Mouse (Mus musculus): ENCODE measurements at regions not wholly inside any gene's neighbourhood (a gene's known extent, or its start where the extent isn't known, plus 50 kb on each side); places are given as distances from the start of the nearest gene placed in this dataset.
"Not testable (repeated sequence)": the region's sequence is repeated elsewhere in the genome, so short reads cannot be mapped to it uniquely, and the experiment has no call there.

DNA sequence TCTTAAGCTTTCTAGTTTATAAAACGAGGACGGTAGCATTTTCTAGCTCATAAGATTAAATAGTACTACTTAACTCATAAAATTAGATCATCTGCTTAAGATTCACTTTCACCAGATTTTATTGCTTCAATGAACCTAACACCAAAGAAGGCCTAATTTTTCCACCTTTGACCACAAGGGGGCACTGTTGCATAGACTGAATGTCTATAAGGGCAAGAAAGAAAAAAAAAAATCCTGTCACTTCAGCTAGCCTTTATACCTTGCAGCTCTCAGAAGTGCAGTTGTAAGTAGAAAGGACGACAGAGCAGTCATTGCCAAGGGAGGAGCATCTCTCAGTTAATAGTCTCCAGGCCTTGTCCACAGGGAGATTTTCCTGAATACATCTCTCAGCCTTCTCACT lies 447.7 kb downstream of the Dad1 start:
- intact Hi-C loops (cut with DNase I) = loop anchor here (10.0 kb wide), 1 partner anchor 771 kb away; no protein-coding TSS in a partner anchor

DNA sequence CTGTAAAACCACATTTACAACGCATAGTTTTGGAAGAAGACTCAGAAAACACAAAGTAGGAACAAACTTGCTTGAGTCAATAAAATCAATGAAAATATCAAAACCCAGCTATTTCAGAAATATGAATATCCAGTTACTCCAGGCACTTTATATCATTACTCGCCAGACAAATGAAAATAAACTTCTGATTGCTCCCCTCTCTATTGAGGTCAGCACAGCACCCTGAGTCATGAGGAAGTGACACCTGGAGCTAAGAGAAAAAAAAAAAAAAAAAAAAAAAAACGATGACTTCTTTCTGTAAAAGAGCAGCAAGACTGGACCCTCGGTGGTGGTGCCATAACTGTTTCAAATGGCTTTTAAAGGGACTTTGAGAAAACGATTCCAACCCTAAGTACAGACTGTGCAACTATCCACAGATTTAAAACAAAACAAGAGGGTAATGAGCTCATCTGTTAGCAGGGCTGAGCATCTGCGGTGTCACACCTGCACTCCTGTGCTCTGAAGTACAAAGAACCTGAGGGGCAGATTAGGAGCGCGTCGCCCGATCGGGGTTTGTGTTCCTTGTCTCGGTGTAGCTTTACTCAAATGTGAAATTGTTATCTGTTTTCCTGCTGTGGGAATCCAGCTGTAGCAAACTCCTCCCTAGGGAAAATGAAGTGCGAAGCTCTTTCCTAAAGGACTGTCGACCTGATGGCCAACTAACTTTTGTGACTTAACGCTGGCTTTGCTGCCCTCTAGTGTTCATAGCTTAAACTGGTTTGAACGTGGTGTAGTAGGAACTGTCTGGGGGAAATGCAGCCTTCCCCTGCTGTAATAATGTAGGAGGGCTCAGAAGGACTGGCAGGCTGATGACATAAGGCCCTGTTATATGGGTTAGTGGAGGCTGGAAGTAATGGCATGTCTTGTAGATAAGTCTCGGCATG lies 449.9 kb downstream of the Dad1 start:
- intact Hi-C loops (cut with DNase I) = loop anchor here (10.0 kb wide), 1 partner anchor 769 kb away; no protein-coding TSS in a partner anchor

DNA sequence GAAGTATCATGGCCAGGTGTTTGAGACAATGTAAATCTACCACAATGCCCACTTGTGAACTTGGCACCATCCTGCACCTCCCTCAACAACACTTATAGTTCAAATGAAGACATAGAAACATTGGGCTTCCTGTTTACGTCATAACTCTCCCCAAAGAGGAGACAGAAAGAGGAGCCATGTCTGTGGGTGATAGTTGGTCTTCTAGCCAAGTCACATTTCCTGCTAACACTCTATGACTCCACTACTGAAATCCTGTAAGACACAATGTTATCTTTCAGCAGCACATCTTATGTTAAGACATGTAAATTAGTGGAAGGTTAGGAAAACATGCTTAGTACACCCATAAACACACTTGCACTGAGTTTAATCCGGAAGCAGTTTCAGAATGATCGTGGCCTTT lies 451.4 kb downstream of the Dad1 start:
- intact Hi-C loops (cut with DNase I) = loop anchor here (10.0 kb wide), 1 partner anchor 768 kb away; no protein-coding TSS in a partner anchor

DNA sequence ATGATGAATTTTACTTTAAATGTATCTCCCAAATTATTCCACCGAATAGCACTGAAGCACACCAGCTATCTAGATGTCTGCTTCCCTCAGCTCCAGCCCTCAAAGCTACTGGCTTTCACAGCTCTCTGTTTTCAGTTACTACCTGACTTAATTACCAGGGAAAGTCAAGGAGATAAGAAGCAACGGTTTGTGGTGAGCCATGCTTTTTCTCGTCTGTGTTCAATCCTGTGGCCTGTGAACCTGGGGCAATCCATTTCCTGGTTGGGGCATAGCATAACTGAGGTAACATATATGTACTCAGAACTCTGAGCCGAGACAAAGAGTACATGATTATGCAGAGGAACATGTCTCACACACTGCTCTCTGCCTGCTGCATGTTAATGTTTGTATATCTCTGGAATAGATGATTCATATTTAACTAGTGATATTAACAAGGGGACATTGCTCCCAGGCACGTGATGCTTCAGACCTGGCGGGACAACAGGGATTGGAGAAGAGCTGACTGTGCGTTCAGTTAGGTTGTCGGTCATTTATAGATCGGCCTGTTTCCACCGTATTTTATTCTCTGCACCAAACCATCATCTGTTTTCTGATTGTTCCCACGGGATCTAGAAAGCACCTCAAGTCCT lies 453.3 kb downstream of the Dad1 start:
- intact Hi-C loops (cut with DNase I) = loop anchor here (10.0 kb wide), 1 partner anchor 766 kb away; no protein-coding TSS in a partner anchor

DNA sequence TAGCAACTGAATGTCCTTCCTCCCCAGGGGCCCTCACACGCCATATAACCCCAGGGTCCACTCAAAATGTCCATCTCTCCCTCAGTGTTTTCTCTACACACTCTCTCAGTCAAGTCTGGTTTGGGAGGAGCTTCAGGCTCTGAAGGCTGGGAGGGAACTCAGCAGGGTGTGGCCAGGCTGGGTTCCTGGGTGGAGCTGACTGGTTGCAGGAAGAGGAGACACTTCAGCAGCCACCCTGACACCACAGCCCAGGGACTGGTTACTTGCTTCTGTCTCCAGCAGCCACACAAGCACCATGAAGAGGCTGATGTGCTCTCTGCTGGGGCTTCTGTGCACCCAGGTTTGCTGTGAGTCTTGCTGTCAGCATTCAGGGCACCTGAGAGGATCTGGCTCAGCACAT lies 458.7 kb downstream of the Dad1 start:
- intact Hi-C loops (cut with DNase I) = not testable (repeated sequence)

DNA sequence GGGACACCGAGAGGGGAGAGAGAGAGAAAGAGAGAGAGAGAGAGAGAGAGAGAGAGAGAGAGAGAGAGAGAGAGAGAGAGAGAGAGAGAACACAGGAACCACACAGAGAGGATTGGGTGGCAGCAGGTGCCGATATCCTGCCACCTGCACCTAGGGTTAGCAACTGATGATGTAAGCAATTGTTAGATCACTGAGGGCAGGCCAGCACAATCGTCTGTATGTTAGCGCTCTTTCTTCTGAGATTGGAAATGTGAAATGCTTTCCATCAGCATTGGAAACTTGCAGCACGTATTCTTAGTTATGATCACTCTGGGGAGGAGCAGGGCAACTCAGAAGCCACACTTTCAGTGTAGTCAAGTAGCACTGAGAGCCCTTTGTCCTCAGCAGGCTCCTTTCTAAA lies 459.4 kb downstream of the Dad1 start:
- intact Hi-C loops (cut with DNase I) = no loop called here

DNA sequence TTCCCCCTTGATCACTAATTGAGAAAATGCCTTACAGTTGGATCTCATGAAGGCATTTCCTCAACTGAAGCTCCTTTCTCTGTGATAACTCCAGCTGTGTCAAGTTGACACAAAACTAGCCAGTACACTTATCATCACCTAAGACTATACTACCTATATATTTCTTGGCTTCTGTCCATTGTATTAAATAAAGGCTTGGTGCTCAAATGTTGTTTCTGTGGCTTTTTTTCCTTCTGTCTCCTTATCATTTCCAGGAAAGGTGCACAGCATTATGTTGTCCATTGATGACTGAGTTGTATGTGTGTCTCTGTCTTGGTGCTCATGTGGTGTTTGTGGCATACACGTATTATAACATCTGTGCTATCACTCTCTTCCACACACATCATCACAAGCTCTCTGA lies 461.5 kb downstream of the Dad1 start:
- intact Hi-C loops (cut with DNase I) = not testable (repeated sequence)

DNA sequence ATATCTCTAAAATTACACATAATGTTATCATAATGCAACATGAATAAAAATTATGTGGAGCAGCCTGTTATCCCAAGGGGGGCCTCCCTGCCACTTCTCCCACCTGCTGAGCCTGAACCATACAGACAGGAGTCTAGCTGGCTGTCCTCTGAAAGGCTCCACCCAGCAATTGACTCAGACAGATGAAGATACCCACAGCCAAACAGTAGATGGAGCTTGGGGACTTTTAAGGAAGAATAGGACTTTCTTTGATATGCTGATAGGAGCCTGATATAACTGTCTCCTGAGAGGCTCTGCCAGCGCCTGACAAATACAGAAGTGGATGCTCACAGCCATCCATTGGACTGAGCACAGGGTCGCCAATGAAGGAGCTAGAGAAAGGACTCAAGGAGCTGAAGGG lies 468.4 kb downstream of the Dad1 start:
- intact Hi-C loops (cut with DNase I) = not testable (repeated sequence)

DNA sequence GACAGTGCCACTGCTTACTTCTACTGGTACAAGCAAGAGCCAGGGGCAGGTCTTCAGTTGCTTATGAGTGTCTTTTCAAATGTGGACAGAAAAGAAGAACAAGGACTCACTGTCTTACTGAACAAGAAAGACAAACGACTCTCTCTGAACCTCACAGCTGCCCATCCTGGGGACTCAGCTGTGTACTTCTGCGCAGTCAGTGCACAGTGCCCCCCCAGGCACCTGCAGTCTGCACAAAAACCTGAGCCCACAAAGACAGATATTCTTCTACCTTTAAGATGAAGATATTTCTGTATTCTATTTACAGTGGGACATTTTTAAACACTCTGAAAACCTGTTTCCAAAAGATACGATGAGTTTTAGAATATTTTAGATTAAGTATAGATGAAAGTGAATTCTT lies 476.5 kb downstream of the Dad1 start:
- intact Hi-C loops (cut with DNase I) = no loop called here

DNA sequence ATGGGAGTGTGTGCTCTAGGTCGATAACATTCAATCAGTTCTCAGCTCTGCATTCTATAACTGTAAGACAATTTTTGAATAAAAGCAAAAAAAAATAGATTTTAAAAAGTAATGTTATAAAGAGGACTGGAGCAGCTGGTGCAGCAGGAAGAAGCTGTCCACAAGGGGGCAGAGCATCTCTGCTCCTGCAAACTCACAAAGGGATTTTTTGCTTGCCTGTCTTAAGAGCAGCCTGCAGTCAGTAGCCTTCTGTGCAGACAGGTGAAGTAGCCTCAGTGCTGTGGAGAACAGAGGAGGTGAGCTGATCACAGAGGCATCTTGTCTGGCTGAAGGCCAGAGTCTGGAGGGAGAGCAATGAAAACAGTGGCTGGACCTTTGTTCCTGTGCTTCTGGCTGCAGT lies 477.2 kb downstream of the Dad1 start:
- intact Hi-C loops (cut with DNase I) = not testable (repeated sequence)

DNA sequence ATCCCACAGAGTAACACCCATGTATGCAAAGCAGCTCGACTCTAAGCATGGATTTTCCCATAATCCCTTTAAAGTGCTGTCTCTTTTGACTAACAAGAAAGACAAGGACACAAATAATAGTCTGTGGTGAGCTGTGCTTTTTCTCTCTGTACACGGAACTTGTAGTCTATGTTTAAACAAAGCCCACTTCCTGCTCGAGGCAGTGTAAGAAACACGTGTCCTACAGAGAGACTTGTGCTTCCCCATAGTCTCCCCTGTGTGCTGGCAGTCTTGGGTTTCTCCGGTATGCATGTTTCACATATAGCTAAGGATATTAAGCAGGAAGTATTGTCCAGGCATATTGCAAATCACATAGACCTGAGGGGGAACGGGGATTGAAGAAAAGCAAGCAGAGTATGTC lies 487.4 kb downstream of the Dad1 start:
- intact Hi-C loops (cut with DNase I) = not testable (repeated sequence)

DNA sequence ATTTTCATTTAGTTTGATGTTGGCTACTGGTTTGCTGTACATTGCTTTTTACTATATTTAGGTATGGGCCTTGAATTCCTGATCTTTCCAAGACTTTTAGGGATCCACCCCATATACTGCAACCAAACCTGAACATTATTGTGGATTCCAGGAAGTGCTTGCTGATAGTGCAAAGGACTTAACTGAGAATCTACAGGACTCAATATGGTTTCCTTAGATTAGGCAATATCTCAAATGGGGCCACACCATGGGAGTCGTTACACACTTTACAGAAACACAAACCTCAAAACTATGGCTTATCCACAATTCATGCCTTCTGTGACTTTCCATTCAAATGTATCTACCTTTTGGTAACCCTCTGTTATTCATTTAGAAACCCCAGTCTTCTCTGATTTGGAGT lies 488.0 kb downstream of the Dad1 start:
- intact Hi-C loops (cut with DNase I) = not testable (repeated sequence)

DNA sequence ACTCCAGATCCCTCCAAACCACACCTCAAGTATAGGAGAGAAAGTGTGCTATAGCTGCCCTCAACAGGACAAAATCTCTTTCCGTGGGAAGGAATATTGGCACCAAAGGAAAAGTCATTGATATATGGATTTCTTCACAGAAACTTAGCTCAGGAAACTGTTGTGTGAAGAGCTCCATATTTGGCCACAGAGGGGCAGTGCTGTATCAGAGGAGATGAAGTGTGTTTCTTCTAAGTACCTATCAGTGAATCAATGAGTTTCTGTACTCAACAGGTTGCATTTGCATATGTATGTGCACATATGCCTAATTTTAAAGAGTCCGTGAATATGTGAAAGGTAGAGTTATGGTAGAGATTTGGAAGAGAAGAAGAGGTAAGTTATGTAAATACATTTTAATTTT lies 493.3 kb downstream of the Dad1 start:
- intact Hi-C loops (cut with DNase I) = not testable (repeated sequence)

DNA sequence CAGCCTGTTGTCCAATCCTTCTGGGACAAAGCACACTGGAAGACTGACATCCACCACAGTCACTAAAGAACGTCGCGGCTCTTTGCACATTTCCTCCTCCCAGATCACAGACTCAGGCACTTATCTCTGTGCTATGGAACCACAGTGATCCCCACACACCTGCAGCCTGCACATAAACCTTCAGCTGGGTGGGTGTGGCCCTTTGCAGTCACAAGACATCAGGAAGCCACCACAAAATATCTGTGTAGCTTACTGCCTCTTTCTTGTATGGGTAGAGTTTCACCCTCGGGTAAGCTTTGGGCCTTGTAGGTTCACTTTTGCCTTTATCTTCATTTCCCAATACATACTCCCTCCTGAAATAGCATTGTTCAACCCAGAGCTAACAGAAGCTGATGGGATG lies 496.1 kb downstream of the Dad1 start:
- intact Hi-C loops (cut with DNase I) = not testable (repeated sequence)

DNA sequence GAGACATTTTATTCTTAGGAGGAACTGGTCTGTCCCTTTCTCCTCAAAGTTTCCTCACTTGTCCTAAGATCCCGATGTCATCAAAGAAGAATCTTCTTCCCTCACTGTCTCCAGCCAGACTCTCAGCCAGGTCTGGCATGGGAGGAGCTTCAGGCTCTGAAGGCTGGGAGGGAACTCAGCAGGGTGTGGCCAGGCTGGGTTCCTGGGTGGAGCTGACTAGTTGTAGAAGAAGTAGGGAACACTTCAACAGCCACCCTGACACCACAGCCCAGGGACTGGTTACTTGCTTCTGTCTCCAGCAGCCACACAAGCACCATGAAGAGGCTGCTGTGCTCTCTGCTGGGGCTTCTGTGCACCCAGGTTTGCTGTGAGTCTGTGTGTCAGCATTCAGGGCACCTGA lies 496.8 kb downstream of the Dad1 start:
- intact Hi-C loops (cut with DNase I) = not testable (repeated sequence)

DNA sequence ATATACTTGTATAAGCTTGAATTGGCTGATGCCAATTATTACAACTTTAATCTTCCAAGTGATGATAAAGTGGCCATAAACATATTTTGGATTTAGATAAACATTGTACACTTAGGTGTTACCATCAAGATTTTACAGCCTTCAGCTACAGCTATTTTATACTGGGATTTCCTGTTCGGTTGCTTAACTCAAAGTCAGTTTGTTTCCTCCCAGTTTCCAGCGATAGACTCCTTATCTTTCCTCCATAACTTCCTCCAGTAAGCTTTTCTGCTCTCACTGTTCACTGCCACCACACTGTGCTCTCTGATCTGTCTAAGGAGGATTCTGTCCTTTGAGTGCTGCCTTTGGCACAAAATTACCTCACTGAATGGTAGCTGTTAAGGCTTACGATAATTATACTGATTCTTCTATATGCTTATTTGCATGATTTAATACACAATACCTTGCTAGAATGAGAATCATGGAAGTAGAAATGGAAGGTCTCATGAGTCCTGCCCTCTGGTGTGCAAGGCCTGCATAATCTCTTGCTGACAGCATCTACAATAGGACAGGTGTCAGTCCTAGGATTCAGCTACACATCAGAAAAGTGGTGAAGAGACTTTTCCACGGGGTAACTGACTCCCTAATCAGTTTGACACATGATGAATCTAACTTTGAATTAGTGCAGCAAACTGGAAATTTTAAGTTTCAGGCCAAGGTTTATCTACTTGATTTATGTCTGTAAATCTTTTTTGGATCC lies 503.0 kb downstream of the Dad1 start:
- intact Hi-C loops (cut with DNase I) = no loop called here

DNA sequence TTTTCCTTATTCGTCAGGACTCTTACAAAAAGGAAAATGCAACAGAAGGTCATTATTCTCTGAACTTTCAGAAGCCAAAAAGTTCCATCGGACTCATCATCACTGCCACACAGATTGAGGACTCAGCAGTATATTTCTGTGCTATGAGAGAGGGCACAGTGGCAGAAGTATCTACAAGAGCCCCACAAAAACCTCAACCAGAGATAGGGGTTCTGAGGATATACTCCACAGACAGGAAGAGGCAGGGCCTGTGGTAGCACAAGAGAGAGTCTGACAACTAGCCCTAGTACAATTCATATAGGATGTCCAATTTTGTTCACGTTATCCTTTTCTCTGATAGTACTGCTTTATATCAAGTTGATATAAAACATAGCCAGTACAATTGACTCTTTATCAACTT lies 510.4 kb downstream of the Dad1 start:
- intact Hi-C loops (cut with DNase I) = not testable (repeated sequence)

DNA sequence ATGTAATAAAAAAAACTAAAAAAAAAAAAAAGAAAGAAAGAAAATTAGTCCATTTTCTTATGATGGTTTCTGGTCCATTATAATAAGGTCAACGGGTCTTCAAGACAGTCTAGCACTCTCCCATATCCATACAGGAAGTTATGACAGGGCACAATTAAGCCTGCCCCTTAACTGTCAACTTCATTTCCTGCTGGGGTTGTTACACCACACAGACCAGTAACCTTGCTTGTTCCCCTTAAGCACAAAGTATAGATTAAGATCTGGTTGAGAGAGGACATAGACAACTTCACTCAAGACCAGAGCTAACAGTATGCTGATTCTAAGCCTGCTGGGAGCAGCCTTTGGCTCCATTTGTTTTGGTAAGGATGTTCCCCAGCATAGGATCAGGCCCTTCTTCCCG lies 511.0 kb downstream of the Dad1 start:
- intact Hi-C loops (cut with DNase I) = not testable (repeated sequence)

DNA sequence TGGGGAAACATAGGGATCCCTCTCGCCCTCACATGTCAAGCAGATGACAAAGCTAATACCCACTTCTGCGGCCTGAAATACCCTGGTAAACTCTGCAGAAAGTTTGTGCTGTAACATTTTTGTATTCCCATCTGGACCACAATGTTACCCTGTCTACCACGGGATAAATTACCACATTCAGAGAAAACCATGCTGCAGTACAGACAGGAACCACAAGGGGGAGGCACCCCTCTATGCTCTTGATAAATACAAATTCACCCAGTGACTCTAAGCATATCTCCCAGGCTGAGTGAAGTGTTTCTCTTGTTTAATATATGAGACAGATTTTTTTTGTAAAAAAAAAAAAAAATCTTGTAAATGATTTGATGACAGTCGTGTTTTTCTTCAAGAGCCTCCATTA lies 512.7 kb downstream of the Dad1 start:
- intact Hi-C loops (cut with DNase I) = not testable (repeated sequence)

DNA sequence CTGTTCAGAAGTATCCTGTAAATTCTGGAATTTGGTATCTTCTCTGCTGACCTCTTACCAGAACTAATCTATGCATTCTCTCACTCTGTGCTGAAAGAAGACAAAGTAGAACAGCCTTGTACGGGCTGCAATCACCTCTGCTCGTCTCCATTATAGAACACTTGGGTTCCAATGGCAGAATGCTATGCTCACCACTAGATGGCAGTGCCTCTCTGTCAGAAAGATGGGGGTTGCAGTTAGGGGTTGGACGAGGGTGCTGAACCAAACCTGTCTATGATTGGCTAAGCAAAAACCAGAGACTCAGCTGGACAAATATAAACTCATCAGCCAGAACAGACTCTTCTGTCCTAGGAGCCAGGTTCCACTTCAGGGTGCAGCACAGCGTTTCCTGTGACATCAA lies 515.9 kb downstream of the Dad1 start:
- intact Hi-C loops (cut with DNase I) = not testable (repeated sequence)

DNA sequence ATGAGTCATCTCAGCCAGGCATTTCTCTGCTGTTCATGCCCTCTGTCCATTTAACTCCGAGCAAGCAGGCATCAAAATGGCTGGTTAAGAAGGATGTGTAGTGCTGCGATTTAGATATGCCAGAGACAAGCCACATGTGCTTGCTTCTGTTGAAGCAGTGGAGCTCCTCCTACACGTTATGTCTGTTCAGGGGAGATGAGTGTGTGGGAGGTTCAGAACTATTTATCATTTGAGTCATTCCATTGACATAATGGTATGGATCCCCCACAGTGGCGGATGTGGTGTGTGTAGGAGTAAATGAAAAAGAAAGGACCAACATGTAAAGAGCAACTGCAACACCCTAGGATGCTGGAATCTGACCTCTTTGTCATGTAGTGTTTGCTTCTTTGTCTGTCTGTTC lies 517.6 kb downstream of the Dad1 start:
- intact Hi-C loops (cut with DNase I) = not testable (repeated sequence)

DNA sequence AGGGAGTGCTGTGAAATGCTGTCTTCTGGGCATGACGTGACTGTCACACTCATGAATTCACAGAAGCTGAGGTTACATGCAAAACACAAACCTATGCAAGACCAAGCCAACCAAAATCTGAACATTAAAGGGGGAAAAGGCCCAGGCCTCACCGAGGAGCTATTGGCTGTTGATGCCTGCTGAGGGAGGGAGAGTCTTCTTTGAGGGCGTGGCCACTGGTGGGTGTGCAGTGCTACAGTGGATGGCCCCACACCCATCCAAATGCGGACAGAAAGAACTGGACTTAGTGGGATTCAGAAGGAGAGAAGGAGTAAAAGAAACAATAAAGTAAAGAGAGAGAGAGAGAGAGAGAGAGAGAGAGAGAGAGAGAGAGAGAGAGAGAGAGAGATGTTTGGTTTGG lies 522.3 kb downstream of the Dad1 start:
- intact Hi-C loops (cut with DNase I) = not testable (repeated sequence)

All from adrenal gland (tissue).